Mouse (Mus musculus): Measurements from ENCODE around the gene Cfap161.

GRCm38 (mm10) chr7:83738623-83739462 lies 55.8 kb downstream of the Cfap161 start:
- no peak for TF ChIP-seq ZNF384 (IDR thresholded peaks at IDR 0.05; ENCODE audit: low read depth, low read length)
- no peak for TF ChIP-seq CHD2 (IDR thresholded peaks at IDR 0.05; ENCODE audit: low read depth, low read length)
- no peak for TF ChIP-seq HCFC1 (IDR thresholded peaks at IDR 0.05; ENCODE audit: borderline replicate concordance, insufficient read depth, low read length)
